Mouse (Mus musculus) neural tube, embryonic 12.5 days (tissue): Measurements from ENCODE around the gene Ubd. TPM values are rescaled to one million over a fixed set of nuclear protein-coding genes. Genes with fewer than 3 reads are reported as not detected.
"Not testable (repeated sequence)": the region's sequence is repeated elsewhere in the genome, so short reads cannot be mapped to it uniquely, and the experiment has no call there.

Source experiments
- ATAC-seq: fragments of 200-750 bp; cut with Nextera tagmentation; 2 replicates; pipeline ENCODE4 v1.8.0; 2017; ENCODE audit warnings: low read depth, mild to moderate bottlenecking, moderate TSS enrichment, moderate library complexity; ENCODE audit not compliant: low FRiP score
- H3K27ac ChIP-seq: fragments of 300-500 bp; sonication (generic); 2 replicates; pipeline ENCODE4 v1.5.1; 2016
- H3K27me3 ChIP-seq: fragments of 300-500 bp; sonication (generic); replicated peaks from 2 replicates; pipeline ENCODE4 v1.6.1; 2016; ENCODE audit warnings: mild to moderate bottlenecking
- H3K36me3 ChIP-seq: fragments of 300-500 bp; sonication (generic); 2 replicates; pipeline ENCODE4 v1.6.1; 2016; ENCODE audit warnings: mild to moderate bottlenecking
- H3K4me1 ChIP-seq: fragments of 300-500 bp; sonication (generic); 2 replicates; pipeline ENCODE4 v1.6.1; 2016
- H3K4me2 ChIP-seq: fragments of 300-500 bp; sonication (generic); replicated peaks from 2 replicates; pipeline ENCODE4 v1.6.1; 2016; ENCODE audit warnings: mild to moderate bottlenecking
- H3K4me3 ChIP-seq: fragments of 300-500 bp; sonication (generic); 2 replicates; pipeline ENCODE4 v1.5.1; 2016
- H3K9ac ChIP-seq: fragments of 300-500 bp; sonication (generic); 2 replicates; pipeline ENCODE4 v1.6.1; 2016; ENCODE audit warnings: mild to moderate bottlenecking
- H3K9me3 ChIP-seq: fragments of 300-500 bp; sonication (generic); 2 replicates; pipeline ENCODE4 v1.6.1; 2016; ENCODE audit warnings: mild to moderate bottlenecking
- WGBS: fragments of 180-500 bp; shearing (Covaris S2); methylation state at CpG from one replicate; pipeline ENCODE4 v1.1.7; 2016; 5-methylcytosine and 5-hydroxymethylcytosine counted together
- polyA plus RNA-seq: library from polyadenylated mRNA; unstranded; fragments of >200 nt; fragmentation: Nextera tagmentation; extraction: Ambion mirVana; gene quantifications from 2 replicates; pipeline ENCODE4 v1.2.1, GENCODE M21; 2016

The Ubd gene
- polyA plus RNA-seq, 1 experiment from 2014 or later, result not detected

DNA sequence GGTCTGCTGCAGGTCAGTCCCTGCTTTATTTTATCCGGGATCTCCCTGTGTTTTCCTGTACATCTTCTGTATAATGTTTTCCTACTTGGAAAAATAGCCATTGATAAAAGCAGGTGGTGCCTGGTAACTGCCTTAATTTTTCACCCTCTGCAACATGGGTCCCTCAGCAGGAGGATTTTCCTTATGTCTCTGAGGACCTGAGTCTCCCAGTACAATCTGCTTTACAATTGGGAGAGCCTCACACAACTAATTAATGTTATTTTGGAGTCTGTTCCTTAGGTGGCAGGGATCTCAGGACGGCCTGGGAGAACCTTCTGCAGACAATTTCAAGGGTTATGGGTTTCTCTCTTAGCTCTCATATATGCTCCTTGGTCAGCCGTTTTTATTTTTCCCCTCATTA, 19.3 kb downstream of the Ubd start, which contains the start of gene Olfr95:
TSS of gene Olfr95 (minus strand) at position 101 of the 400 bp plus-strand sequence.
- 82% methylated on average over 3 of the region's 3 CpGs for WGBS
- H3K4me3 ChIP-seq, result no peak within 1 kb of the TSS

DNA sequence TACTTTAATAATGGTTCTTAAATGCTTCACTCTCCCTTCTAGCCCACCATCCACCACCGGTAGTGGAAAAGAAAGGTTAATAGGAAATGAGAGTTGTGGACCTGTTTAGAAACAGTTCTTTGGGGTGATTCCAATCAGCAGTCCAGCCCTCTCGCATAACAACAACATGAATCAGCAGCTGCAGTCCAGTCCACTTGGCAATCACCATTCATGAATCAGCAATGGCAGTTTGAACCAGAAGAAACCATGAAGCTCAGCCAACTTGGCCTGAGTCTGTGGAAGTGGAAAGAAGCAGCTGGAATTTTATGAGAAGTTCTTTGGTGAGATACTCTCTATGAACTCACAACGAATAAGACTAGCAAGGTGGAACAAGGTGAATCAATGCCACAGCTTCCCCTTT, 24.8 kb downstream of the Ubd start:
- no peak overlapping the region for H3K9ac ChIP-seq
- WGBS, result 90% methylated on average over 3 of the region's 3 CpGs
- no peaks in the 10 kb centered on the region for H3K4me1 ChIP-seq
- no peaks in the 10 kb centered on the region for H3K36me3 ChIP-seq
- H3K9me3 ChIP-seq, result peaks cover 5% of the 10 kb centered on the region; the same call in 1 of the 2 replicates
- no peaks in the 10 kb centered on the region for H3K27me3 ChIP-seq
- ATAC-seq, result no peak
- no peak overlapping the region for H3K4me3 ChIP-seq
- H3K4me2 ChIP-seq, result no peak overlapping the region
- no peak overlapping the region for H3K27ac ChIP-seq

More for the DNA sequence above, 19.3 kb downstream of the Ubd start, which contains the start of gene Olfr95:
- H3K27ac ChIP-seq, result no peak within 1 kb of the TSS
- H3K27me3 ChIP-seq, result peaks cover 12% of the 10 kb centered on the region
- H3K9me3 ChIP-seq, result peaks cover 5% of the 10 kb centered on the region; the same call in 1 of the 2 replicates
- no peaks in the 10 kb centered on the region for H3K4me1 ChIP-seq
- H3K4me2 ChIP-seq, result no peak within 1 kb of the TSS
- H3K9ac ChIP-seq, result no peak within 1 kb of the TSS
- no peaks in the 10 kb centered on the region for H3K36me3 ChIP-seq
- no peak for ATAC-seq

DNA sequence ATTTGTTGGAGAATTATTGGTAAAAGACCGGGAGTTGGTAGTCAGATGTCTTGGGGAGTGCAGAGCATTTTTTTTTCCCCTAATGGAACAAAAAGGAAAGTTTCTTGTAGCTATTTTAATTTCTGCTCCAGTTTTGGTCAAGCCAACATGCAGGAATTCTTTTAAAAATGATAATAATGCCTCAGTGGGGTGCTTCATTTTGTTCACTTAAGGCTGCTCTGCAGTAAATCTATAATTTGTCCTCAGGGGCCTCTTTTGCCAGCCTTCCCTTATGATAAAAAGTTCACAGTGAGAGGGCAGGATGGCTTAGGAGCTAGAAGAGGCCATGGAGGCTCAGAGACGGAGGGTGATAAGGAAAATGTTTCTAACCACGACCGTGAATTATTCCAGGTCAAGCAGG, 26.2 kb downstream of the Ubd start, which contains the start of gene Olfr96:
TSS of gene Olfr96 (plus strand) at position 301 of the 400 bp plus-strand sequence.
- no peak within 1 kb of the TSS for H3K4me2 ChIP-seq
- no peak for ATAC-seq
- no peaks in the 10 kb centered on the region for H3K36me3 ChIP-seq
- H3K27me3 ChIP-seq, result no peaks in the 10 kb centered on the region
- H3K9me3 ChIP-seq, result peaks cover 5% of the 10 kb centered on the region; the same call in 1 of the 2 replicates
- no peak within 1 kb of the TSS for H3K27ac ChIP-seq
- 71% methylated on average over 4 of the region's 4 CpGs for WGBS
- no peak within 1 kb of the TSS for H3K9ac ChIP-seq
- H3K4me1 ChIP-seq, result no peaks in the 10 kb centered on the region
- no peak within 1 kb of the TSS for H3K4me3 ChIP-seq

DNA sequence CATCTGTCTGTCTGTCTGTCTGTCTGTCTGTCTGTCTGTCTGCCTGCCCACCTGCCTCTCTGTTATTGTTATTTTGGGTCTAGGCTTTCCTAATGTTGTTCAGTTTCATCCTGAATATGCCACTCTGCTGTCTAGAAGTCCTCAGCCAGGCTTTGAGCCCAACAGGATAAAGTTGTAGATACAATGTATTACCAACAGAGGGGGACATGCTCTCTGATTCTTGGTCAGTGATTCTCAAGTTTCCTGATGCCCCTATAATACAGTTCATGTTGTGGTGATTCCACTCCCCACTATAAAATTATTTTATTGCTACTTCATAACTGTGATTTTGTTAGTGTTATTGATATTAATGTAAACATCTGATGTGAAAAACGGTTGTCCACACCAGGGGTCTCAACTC, 28.2 kb downstream of the Ubd start:
- ATAC-seq, result no peak
- 33% methylated on average over 1 of the region's 1 CpGs for WGBS
- Histone ChIP-seq H3K4me3 (no peak overlapping the region), H3K4me1 (no peaks in the 10 kb centered on the region), H3K27ac (no peak overlapping the region), H3K9me3 (peaks cover 5% of the 10 kb centered on the region; the same call in 1 of the 2 replicates), H3K27me3 (no peaks in the 10 kb centered on the region), H3K4me2 (no peak overlapping the region), H3K36me3 (no peaks in the 10 kb centered on the region), H3K9ac (no peak overlapping the region)

DNA sequence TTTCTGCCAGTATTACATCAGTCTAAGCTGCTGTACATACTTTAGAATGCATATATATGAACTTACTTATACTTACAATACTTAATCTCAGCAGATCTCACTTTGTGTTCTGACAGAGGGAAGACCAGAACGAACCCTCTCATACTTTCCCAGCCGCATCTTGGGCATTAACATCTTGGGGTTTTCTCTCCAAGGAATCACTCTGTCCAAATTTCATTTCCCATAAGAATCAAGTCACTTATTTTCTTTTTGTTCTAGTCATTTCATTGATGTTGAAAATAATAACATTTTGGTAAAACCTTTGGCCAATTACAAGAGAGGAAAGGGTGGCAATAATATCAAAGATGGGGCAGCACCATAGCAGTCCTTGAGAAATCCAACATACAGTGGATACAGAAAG, 43.5 kb downstream of the Ubd start, which contains the start of gene Olfr97:
TSS of gene Olfr97 (minus strand) at position 101 of the 400 bp plus-strand sequence.
- H3K4me2 ChIP-seq, H3K4me1 ChIP-seq, H3K4me3 ChIP-seq, H3K27ac ChIP-seq, H3K27me3 ChIP-seq, ATAC-seq, H3K9me3 ChIP-seq, H3K36me3 ChIP-seq, H3K9ac ChIP-seq: not testable (repeated sequence)
- 91% methylated on average over 2 of the region's 2 CpGs for WGBS

DNA sequence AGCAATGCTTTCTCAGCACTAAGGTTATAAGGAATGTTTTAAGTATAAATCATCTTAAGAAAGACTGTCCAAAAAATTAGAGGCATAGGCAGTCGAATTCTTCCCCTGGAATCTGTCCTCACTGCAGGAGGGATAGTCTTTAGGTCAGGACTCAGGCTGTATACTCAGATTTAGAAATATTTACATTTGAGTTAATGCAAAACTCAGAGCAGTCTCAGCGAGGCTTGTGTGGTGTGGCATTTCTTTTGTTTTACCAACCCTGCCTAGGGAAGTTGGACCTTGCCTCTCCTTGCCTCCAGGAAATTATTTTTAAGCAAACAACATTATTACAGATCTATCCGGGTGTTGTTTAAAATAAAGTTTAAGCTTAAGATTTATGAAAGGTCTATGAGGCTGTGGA, 48.5 kb downstream of the Ubd start:
- Histone ChIP-seq H3K36me3 (no peaks in the 10 kb centered on the region), H3K27ac (no peak overlapping the region), H3K9me3 (no peaks in the 10 kb centered on the region), H3K4me3 (no peak overlapping the region), H3K27me3 (no peaks in the 10 kb centered on the region), H3K4me1 (no peaks in the 10 kb centered on the region), H3K4me2 (no peak overlapping the region), H3K9ac (no peak overlapping the region)
- ATAC-seq, result no peak
- 58% methylated on average over 3 of the region's 3 CpGs for WGBS

Other genes starting within 250 kb of the Ubd start
- 147 and 155 TPM in 2 replicates for gene Ppp1r11, start 242.2 kb upstream of the Ubd start, polyA plus RNA-seq
- gene Znrd1, start 235.3 kb upstream of the Ubd start, polyA plus RNA-seq, result 72.3 and 82.2 TPM in 2 replicates
- gene Znrd1as, start 235.3 kb upstream of the Ubd start, polyA plus RNA-seq, result 6.0 and 6.2 TPM in 2 replicates
- 0.47 TPM in 1 of 2 replicates, not detected in the other for gene 2410137M14Rik, start 212.7 kb upstream of the Ubd start, polyA plus RNA-seq
- gene H2-M5, start 204.4 kb upstream of the Ubd start, polyA plus RNA-seq, result 1.7 and 1.9 TPM in 2 replicates
- 208 and 210 TPM in 2 replicates for gene Zfp57, start 192.7 kb upstream of the Ubd start, polyA plus RNA-seq
- 1.0 and 1.3 TPM in 2 replicates for gene Mog, start 170.5 kb upstream of the Ubd start, polyA plus RNA-seq
- gene Gabbr1, start 147.9 kb upstream of the Ubd start, polyA plus RNA-seq, result 44.6 and 47.0 TPM in 2 replicates
- gene Olfr90, start 105.4 kb upstream of the Ubd start, polyA plus RNA-seq, result 0.11 TPM in 1 of 2 replicates, not detected in the other
- not detected in 2 replicates for gene Olfr91, start 95.6 kb upstream of the Ubd start, polyA plus RNA-seq
- not detected in 2 replicates for gene Olfr92, start 73.8 kb upstream of the Ubd start, polyA plus RNA-seq
- not detected in 2 replicates for gene Olfr93, start 32.4 kb upstream of the Ubd start, polyA plus RNA-seq
- not detected in 2 replicates for gene Olfr94, start 7.1 kb downstream of the Ubd start, polyA plus RNA-seq
- gene Olfr95, start 19.2 kb downstream of the Ubd start, polyA plus RNA-seq, result not detected in 2 replicates
- not detected in 2 replicates for gene Olfr96, start 26.3 kb downstream of the Ubd start, polyA plus RNA-seq
- not detected in 2 replicates for gene Olfr97, start 43.4 kb downstream of the Ubd start, polyA plus RNA-seq
- not detected in 2 replicates for gene Olfr98, start 69.9 kb downstream of the Ubd start, polyA plus RNA-seq
- 0.64 and 1.1 TPM in 2 replicates for gene H2-M3, start 76.3 kb downstream of the Ubd start, polyA plus RNA-seq
- gene Olfr99, start 89.6 kb downstream of the Ubd start, polyA plus RNA-seq, result not detected in 2 replicates
- gene Olfr101, start 110.4 kb downstream of the Ubd start, polyA plus RNA-seq, result not detected in 2 replicates
- gene Olfr102, start 123.2 kb downstream of the Ubd start, polyA plus RNA-seq, result not detected in 2 replicates
- gene Olfr103, start 145.8 kb downstream of the Ubd start, polyA plus RNA-seq, result not detected in 2 replicates
- not detected in 2 replicates for gene Olfr104-ps, start 165.7 kb downstream of the Ubd start, polyA plus RNA-seq
- gene Olfr105-ps, start 185.1 kb downstream of the Ubd start, polyA plus RNA-seq, result not detected in 2 replicates
- gene Olfr106-ps, start 196.5 kb downstream of the Ubd start, polyA plus RNA-seq, result not detected in 2 replicates
- gene Olfr107, start 205.3 kb downstream of the Ubd start, polyA plus RNA-seq, result not detected in 2 replicates